Mouse (Mus musculus): ENCODE measurements around the gene Dzip1l. TPM values are rescaled to one million over a fixed set of nuclear protein-coding genes. Genes with fewer than 3 reads are reported as not detected.

Gene Dzip1l
- polyA plus RNA-seq, 1 experiment from 2014 or later: 21.4 TPM

DNA sequence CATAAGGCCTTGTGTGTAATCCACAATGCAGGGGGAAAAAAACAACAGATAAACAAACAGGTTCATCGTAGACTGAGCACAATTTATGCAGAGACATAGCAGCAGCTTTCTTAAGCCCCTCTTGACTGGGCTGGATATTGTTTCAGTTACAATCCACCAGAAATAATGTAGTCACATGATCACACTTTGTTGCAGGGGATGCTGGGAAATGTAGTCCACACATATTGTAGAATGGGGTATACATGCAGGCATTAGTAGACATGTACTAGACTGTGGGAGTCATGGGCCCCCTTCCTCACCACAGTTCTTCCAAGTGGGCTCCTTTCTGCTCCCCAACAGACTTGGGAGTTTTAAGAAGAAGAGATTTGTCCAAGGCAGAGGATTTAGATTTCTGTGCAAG is 7.5 kb downstream of the Dzip1l start:
- Histone ChIP-seq H3K9ac (ENCODE audit: low read length) (no peak overlapping the region), H3K9me3 (ENCODE audit: control insufficient read depth, low read length) (no peaks in the 10 kb centered on the region), H3K27ac (ENCODE audit: low read depth, low read length) (no peak overlapping the region), H3K4me3 (ENCODE audit: low read depth, low read length) (no peak overlapping the region), H3K4me1 (replicated peaks; ENCODE audit: control insufficient read depth, insufficient read depth, low read length) (peaks cover 7% of the 10 kb centered on the region), H3K27me3 (ENCODE audit: control insufficient read depth, insufficient read depth, low read length) (no peaks in the 10 kb centered on the region), H3K4me2 (ENCODE audit: low read depth, low read length, severe bottlenecking) (no peak overlapping the region), H3K36me3 (ENCODE audit: control insufficient read depth, insufficient read depth, low read length) (peaks cover 10% of the 10 kb centered on the region)
- 71% methylated on average over 1 of the region's 1 CpGs for WGBS
- 0 out of 2 replicates have a peak, but pooled peaks have one; percentile 15 for ATAC-seq (replicated peaks; ENCODE audit: low FRiP score)
- DNase-seq (ENCODE audit: low spot score): no peak

DNA sequence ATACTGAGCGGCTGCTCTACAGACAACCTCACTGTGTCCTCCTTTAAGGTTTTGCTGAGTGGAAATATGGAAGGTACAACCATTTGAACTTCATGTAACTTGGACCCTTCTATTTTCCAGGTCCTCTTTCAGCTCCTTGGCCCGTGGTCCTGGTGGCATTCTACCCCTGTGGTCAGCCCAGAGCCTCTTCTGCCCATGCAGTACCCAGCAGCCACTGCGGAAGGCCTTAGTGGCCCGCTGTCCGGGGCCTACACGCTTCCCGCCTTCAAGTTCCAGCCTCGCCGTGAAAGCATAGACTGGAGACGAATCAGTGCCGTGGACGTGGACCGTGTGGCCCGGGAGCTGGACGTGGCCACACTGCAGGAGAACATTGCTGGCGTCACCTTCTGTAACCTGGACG is 7.9 kb downstream of the Dzip1l start:
- H3K36me3 ChIP-seq (ENCODE audit: control insufficient read depth, insufficient read depth, low read length): peaks cover 10% of the 10 kb centered on the region
- no peak overlapping the region for H3K27ac ChIP-seq (ENCODE audit: low read depth, low read length)
- 97% methylated on average over 17 of the region's 17 CpGs for WGBS
- no peaks in the 10 kb centered on the region for H3K27me3 ChIP-seq (ENCODE audit: control insufficient read depth, insufficient read depth, low read length)
- H3K4me3 ChIP-seq (ENCODE audit: low read depth, low read length): no peak overlapping the region
- 0 out of 2 replicates have a peak, but pooled peaks have one; percentile 10 for ATAC-seq (replicated peaks; ENCODE audit: low FRiP score)
- peaks cover 4% of the 10 kb centered on the region for H3K4me1 ChIP-seq (replicated peaks; ENCODE audit: control insufficient read depth, insufficient read depth, low read length)
- no peak overlapping the region for H3K9ac ChIP-seq (ENCODE audit: low read length)
- DNase-seq (ENCODE audit: low spot score): no peak
- no peaks in the 10 kb centered on the region for H3K9me3 ChIP-seq (ENCODE audit: control insufficient read depth, low read length)
- H3K4me2 ChIP-seq (ENCODE audit: low read depth, low read length, severe bottlenecking): no peak overlapping the region

- Histone ChIP-seq H3K4me3 (ENCODE audit: low read depth, low read length) (no peak overlapping the region), H3K27ac (ENCODE audit: low read depth, low read length) (no peak overlapping the region), H3K4me1 (replicated peaks; ENCODE audit: control insufficient read depth, insufficient read depth, low read length) (no peaks in the 10 kb centered on the region), H3K36me3 (ENCODE audit: control insufficient read depth, insufficient read depth, low read length) (peaks cover 10% of the 10 kb centered on the region), H3K9me3 (ENCODE audit: control insufficient read depth, low read length) (no peaks in the 10 kb centered on the region), H3K9ac (ENCODE audit: low read length) (no peak overlapping the region), H3K27me3 (ENCODE audit: control insufficient read depth, insufficient read depth, low read length) (no peaks in the 10 kb centered on the region), H3K4me2 (ENCODE audit: low read depth, low read length, severe bottlenecking) (no peak overlapping the region)
- no peak for DNase-seq (ENCODE audit: low spot score)
- ATAC-seq (replicated peaks; ENCODE audit: low FRiP score): no peak
- WGBS: 95% methylated on average over 13 of the region's 13 CpGs
Observed at GRCm38 (mm10) chr9:99637736-99638135, 8.4 kb downstream of the Dzip1l start.

GRCm38 (mm10) chr9:99639957-99640356 is 10.7 kb downstream of the Dzip1l start:
- Histone ChIP-seq H3K4me1 (replicated peaks; ENCODE audit: control insufficient read depth, insufficient read depth, low read length) (no peaks in the 10 kb centered on the region), H3K36me3 (ENCODE audit: control insufficient read depth, insufficient read depth, low read length) (peaks cover 10% of the 10 kb centered on the region), H3K4me2 (ENCODE audit: low read depth, low read length, severe bottlenecking) (no peak overlapping the region), H3K27ac (ENCODE audit: low read depth, low read length) (no peak overlapping the region), H3K9me3 (ENCODE audit: control insufficient read depth, low read length) (no peaks in the 10 kb centered on the region), H3K9ac (ENCODE audit: low read length) (no peak overlapping the region), H3K27me3 (ENCODE audit: control insufficient read depth, insufficient read depth, low read length) (no peaks in the 10 kb centered on the region), H3K4me3 (ENCODE audit: low read depth, low read length) (no peak overlapping the region)
- DNase-seq (ENCODE audit: low spot score) (no peak), ATAC-seq (replicated peaks; ENCODE audit: low FRiP score) (no peak)
- WGBS: 92% methylated on average over 5 of the region's 5 CpGs

- H3K27ac ChIP-seq (ENCODE audit: low read depth, low read length): no peak overlapping the region
- H3K9me3 ChIP-seq (ENCODE audit: control insufficient read depth, low read length): no peaks in the 10 kb centered on the region
- no peak overlapping the region for H3K9ac ChIP-seq (ENCODE audit: low read length)
- ATAC-seq (replicated peaks; ENCODE audit: low FRiP score) (no peak), DNase-seq (ENCODE audit: low spot score) (no peak)
- peaks cover 8% of the 10 kb centered on the region for H3K36me3 ChIP-seq (ENCODE audit: control insufficient read depth, insufficient read depth, low read length)
- WGBS: 93% methylated on average over 6 of the region's 6 CpGs
- H3K4me3 ChIP-seq (ENCODE audit: low read depth, low read length): no peak overlapping the region
- H3K4me1 ChIP-seq (replicated peaks; ENCODE audit: control insufficient read depth, insufficient read depth, low read length): no peaks in the 10 kb centered on the region
- no peak overlapping the region for H3K4me2 ChIP-seq (ENCODE audit: low read depth, low read length, severe bottlenecking)
- no peaks in the 10 kb centered on the region for H3K27me3 ChIP-seq (ENCODE audit: control insufficient read depth, insufficient read depth, low read length)
Observed at GRCm38 (mm10) chr9:99645416-99645815, 16.1 kb downstream of the Dzip1l start.

DNA sequence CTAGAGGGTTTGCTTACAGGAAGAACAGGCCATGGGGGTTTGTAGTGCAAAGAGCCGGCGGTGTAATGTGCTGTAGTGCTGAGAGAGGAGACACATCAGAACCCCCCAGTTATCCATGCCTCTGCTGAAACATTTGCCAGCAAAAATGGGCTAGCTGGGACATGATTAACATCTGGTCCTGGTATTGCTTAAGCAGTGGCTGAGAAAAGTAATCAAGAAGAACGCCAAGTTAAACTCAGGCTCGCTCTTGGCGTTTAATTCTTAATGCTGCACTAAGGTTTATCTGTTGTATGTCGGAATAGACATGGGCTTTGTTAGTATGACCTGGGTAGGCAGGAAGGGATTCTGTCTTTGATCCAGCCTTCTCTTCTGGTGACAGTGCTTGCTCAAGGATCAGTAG is 16.8 kb downstream of the Dzip1l start:
- WGBS: 93% methylated on average over 6 of the region's 6 CpGs
- Histone ChIP-seq H3K27ac (ENCODE audit: low read depth, low read length) (no peak overlapping the region), H3K4me3 (ENCODE audit: low read depth, low read length) (no peak overlapping the region), H3K27me3 (ENCODE audit: control insufficient read depth, insufficient read depth, low read length) (no peaks in the 10 kb centered on the region), H3K4me2 (ENCODE audit: low read depth, low read length, severe bottlenecking) (no peak overlapping the region), H3K9ac (ENCODE audit: low read length) (no peak overlapping the region), H3K4me1 (replicated peaks; ENCODE audit: control insufficient read depth, insufficient read depth, low read length) (no peaks in the 10 kb centered on the region), H3K36me3 (ENCODE audit: control insufficient read depth, insufficient read depth, low read length) (peaks cover 11% of the 10 kb centered on the region), H3K9me3 (ENCODE audit: control insufficient read depth, low read length) (no peaks in the 10 kb centered on the region)
- DNase-seq (ENCODE audit: low spot score) (no peak), ATAC-seq (replicated peaks; ENCODE audit: low FRiP score) (no peak)

DNA sequence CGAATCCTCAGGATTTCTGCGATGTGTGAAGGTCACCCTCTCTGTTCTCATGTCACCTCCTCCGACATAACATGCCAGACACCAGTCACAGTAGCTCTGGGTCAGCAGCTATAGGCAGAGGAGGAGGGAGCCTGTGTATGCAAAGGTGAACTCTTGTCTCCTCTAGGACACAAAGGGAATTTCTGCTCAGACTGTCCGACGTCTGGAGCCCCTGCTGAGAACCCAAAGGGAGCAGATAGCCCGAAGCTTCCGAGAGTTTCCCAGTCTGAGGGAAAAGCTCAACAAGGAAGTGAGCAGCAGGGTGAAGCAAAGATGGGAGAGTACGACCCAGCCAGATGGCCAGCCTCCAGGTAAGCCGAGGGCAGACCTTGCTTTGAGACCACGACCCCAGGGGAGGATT is 31.5 kb downstream of the Dzip1l start:
- no peaks in the 10 kb centered on the region for H3K9me3 ChIP-seq (ENCODE audit: control insufficient read depth, low read length)
- no peak overlapping the region for H3K27ac ChIP-seq (ENCODE audit: low read depth, low read length)
- H3K9ac ChIP-seq (ENCODE audit: low read length): no peak overlapping the region
- no peak overlapping the region for H3K4me3 ChIP-seq (ENCODE audit: low read depth, low read length)
- no peaks in the 10 kb centered on the region for H3K27me3 ChIP-seq (ENCODE audit: control insufficient read depth, insufficient read depth, low read length)
- no peak overlapping the region for H3K4me2 ChIP-seq (ENCODE audit: low read depth, low read length, severe bottlenecking)
- ATAC-seq (replicated peaks; ENCODE audit: low FRiP score) (no peak), DNase-seq (ENCODE audit: low spot score) (no peak)
- 76% methylated on average over 10 of the region's 10 CpGs for WGBS
- H3K36me3 ChIP-seq (ENCODE audit: control insufficient read depth, insufficient read depth, low read length): peaks cover 2% of the 10 kb centered on the region; the same call in 1 of the 2 replicates
- H3K4me1 ChIP-seq (replicated peaks; ENCODE audit: control insufficient read depth, insufficient read depth, low read length): no peaks in the 10 kb centered on the region

DNA sequence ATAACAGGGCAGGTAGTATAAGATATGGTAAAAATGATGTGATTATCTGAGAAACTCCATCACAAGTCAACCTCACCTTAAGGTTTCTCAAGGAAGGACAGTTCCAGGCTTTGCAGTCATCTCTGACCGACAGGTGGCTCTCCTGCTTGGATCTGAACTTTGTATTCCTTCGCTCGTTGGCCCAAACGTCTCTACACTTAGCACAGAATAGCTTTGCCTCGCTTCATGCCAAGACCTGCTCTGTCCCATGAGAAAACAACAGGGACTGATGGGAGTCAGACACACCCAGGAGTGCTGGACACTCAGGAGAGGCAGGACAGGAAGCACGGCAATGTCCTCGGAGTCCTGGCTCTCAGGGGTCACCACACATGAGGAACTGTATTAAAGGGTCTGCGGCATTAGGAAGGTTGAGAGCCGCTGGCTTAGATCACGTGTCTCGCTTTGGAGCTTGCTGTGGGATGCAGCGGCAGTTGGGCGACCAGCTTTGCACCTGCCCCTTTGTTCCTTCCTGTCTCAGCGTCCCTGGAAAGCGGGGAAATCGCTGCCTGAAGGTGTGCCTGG is 32.4 kb downstream of the Dzip1l start:
- no peak for ATAC-seq (replicated peaks; ENCODE audit: low FRiP score)
- no peak overlapping the region for H3K27ac ChIP-seq (ENCODE audit: low read depth, low read length)
- no peak overlapping the region for H3K9ac ChIP-seq (ENCODE audit: low read length)

GRCm38 (mm10) chr9:99662406-99662805 is 33.1 kb downstream of the Dzip1l start:
- no peaks in the 10 kb centered on the region for H3K9me3 ChIP-seq (ENCODE audit: control insufficient read depth, low read length)
- no peak overlapping the region for H3K9ac ChIP-seq (ENCODE audit: low read length)
- H3K27me3 ChIP-seq (ENCODE audit: control insufficient read depth, insufficient read depth, low read length): no peaks in the 10 kb centered on the region
- peaks cover under 1% of the 10 kb centered on the region for H3K36me3 ChIP-seq (ENCODE audit: control insufficient read depth, insufficient read depth, low read length)
- WGBS: 32% methylated on average over 7 of the region's 7 CpGs
- no peaks in the 10 kb centered on the region for H3K4me1 ChIP-seq (replicated peaks; ENCODE audit: control insufficient read depth, insufficient read depth, low read length)
- H3K4me3 ChIP-seq (ENCODE audit: low read depth, low read length): no peak overlapping the region
- ATAC-seq (replicated peaks; ENCODE audit: low FRiP score): 0 out of 2 replicates have a peak, but pooled peaks have one; percentile 42
- H3K27ac ChIP-seq (ENCODE audit: low read depth, low read length): no peak overlapping the region
- DNase-seq (ENCODE audit: low spot score): peak; percentile 88
- H3K4me2 ChIP-seq (ENCODE audit: low read depth, low read length, severe bottlenecking): no peak overlapping the region

More for the DNA sequence above, 32.4 kb downstream of the Dzip1l start:
- no peaks in the 10 kb centered on the region; the same call in 1 of the 2 replicates for H3K36me3 ChIP-seq (ENCODE audit: control insufficient read depth, insufficient read depth, low read length)
- H3K9me3 ChIP-seq (ENCODE audit: control insufficient read depth, low read length): no peaks in the 10 kb centered on the region
- no peaks in the 10 kb centered on the region for H3K27me3 ChIP-seq (ENCODE audit: control insufficient read depth, insufficient read depth, low read length)
- no peak for DNase-seq (ENCODE audit: low spot score)
- no peaks in the 10 kb centered on the region for H3K4me1 ChIP-seq (replicated peaks; ENCODE audit: control insufficient read depth, insufficient read depth, low read length)
- no peak overlapping the region for H3K4me2 ChIP-seq (ENCODE audit: low read depth, low read length, severe bottlenecking)
- 78% methylated on average over 16 of the region's 16 CpGs for WGBS
- no peak overlapping the region for H3K4me3 ChIP-seq (ENCODE audit: low read depth, low read length)
